Mouse (Mus musculus): ENCODE data around the gene Dad1.

Dad1 gene

DNA sequence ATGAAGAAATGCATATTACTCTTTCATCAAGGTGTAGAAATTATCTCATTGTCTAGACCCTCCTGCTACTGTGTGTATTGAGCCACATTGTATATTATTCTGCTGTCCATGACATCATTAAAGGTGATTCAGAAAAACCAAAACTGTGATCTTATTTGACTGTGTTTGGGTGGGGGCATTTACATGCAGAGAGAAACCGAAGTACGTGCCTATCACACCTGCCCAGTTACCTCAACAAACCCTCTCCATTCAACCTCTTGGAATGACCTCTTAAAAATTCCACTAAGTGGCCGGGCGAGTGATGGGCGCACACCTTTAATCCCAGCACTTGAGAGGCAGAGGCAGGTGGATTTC is 29.9 kb downstream of the Dad1 start:
- DNase-seq, result no peak

DNA sequence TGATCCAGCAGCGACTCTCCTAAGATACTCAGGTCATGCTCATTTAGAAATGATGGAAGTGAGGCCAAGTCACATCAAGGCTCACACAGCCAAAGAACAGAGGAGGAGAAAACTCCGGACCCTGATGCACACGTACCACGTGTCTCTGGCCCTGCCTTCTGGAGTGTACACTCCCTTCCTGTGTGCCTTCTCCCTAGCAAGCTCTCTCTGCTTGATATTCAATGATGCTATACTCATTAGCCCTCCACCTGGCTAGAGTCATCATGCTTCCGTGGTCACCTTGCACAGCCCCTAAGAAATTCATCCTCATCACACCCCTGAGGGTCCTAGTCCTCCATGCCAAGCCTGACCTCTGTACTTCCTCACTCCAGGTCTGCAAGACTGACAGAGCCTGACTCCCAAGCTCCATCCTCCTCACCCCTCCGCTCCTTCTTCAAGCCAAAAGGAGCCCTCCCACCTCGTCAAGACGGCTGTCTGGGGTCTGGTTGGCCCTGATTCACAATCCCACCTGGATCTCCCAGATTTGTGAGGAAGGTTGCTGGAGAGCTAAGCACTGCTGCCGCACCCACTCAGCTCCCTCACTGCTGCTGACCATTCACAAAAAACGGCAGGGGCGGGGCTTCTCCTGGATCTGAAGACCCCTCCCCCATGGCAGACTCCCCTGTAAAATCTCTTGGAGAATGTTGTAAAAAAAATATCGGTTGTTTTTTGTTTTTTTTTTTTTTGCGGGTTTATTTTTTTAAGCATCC is 30.4 kb downstream of the Dad1 start:
- DNase-seq, result no peak

DNA sequence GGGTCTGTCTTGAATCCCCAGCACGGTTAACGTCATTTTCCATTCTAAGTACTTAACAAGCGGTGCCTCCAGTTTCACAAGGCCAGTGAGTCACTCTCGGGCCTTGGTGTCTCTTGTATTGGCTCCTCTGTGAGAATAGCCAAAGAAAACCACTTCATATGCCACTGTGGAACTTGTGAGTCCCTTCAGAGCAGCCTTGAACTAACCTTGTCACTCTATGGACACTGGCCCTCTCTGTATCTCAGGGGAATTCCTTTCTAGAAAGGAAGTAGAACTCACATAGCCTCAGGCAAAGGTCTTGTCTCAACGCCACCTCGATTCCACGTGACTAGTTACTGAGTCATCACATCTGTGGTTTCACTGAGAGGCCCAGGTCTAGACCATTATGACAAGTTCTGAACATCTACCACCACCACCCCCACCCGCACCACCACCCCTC is 31.6 kb downstream of the Dad1 start:
- no peak for DNase-seq

DNA sequence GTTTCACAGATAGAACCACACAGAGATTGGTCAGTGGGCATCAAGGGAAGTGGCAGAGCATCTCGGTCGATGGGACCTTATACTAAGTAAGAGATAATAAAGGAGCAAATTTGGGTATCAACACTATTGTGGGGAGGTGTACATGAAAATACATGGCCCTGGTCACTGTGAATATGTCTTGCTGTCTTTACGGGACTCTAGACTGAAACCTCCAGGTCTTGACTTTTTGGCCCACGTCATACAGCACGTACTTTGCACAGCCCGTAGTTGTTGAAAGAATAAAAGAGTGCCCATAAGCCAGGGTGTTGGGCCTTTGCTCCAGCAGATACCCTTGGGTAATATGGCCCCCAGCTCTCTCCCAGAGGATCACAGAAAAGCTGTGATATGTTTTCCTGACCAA is 32.3 kb downstream of the Dad1 start:
- DNase-seq, result no peak

DNA sequence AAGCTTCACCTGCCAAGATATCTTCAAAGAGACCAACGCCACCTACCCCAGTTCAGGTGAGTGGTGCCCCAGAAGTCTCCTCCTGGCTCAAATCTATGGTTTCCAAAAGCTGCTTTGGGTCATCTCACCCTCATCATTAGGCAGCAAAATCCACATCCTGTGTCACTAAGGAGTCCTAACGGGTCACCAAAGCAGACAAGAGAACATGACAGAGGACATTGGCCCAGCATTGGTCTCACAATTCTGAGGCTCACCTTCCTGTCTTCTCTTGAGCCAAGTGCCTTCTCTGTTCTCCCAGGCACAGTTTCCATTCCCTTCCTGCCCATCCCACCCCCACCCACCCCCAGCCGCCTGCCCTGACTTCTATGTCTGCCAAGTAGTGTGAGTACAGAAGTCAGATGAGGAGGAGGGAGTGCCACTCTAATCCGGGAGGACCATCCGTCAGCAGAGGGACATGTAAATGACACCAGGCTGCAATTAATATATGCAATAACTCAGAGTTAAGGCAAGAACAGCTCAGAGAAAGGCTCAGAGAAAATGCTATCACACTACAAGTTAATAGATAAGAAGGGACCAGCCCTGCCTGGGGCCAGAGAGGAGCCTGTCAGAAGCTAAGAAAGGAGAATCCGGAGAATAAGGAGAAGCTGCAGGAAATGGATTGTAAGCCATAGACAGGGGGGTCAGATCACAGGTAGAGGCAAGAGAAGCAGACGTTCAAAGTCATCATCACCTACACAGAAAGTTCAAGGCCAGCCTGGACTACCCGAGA is 33.0 kb downstream of the Dad1 start:
- no peak for DNase-seq

DNA sequence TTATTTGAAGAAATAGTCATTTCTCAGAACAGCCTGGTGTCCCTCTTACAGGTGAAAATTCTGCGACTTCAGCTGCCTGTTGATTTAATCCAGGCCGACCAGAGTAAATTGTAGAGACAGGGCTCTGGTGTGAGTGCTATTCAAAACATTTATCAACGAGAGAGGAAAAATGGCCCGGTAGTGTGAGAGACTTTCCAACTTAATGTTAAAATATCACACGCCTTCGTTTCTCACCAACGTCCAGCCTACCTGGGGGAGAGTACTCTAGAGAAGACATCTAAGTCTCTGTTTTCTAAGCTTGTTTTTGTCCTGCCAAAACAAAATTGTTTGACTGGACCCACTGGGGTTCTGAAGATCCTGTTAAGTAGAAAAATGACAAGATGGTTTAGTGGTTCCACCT is 34.1 kb downstream of the Dad1 start:
- no peak for DNase-seq

DNA sequence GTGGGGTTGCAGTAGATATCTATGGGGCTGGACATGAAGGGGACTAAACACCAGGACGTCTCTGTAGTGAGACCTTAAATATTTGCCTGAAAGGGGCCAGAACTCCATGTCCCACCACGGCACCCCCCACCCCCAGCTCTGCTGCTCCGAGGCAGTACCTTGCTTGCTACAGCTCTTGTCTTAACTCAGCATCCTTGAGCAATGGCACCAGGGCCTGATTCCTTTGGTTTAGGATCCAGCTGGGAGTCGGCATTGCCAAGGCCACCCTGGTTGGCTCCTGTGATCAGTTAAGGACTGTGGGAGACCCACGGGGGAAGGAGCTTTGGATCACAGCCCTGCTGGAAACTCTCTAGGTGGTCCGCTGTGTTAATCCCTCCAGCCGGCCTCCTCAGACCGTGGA is 34.6 kb downstream of the Dad1 start:
- no peak for DNase-seq

DNA sequence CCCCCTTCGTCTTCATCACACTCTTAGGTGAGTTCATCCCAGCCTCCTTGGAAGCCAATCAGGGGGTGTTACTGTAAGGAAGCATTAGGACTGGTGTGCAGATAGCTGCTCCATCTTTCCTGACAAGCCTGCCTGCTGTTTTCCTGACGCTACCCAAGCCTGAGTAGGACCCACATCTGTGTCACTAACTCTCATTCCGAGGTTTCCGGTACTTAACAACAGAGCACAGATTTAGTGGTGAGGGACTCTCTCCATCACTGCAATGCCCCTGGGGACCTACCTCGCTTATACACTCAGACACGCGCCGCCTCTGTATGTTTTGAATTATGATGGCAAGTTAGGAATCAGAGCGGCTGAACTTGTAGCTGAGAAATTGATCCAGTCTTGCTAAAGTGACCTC is 35.2 kb downstream of the Dad1 start:
- no peak for DNase-seq

DNA sequence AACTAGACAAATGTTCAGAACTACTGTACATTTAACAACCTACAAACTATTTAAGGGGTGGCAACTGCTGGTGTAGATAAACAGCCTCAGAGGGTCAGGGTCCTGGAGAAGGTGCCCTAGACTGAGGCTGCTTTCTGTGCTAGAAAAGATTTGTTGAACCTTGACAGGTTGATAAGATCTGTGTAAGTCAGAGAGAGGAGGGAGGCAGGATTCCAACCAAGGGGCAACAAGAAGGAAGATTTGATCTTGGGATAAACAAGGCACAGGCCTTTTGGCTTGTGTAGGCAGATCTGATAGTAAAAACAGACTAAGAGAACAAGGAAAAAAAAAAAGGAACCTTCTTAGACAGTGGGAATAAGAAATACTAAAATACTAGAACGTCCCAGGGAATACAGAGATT is 35.7 kb downstream of the Dad1 start:
- DNase-seq, result no peak

DNA sequence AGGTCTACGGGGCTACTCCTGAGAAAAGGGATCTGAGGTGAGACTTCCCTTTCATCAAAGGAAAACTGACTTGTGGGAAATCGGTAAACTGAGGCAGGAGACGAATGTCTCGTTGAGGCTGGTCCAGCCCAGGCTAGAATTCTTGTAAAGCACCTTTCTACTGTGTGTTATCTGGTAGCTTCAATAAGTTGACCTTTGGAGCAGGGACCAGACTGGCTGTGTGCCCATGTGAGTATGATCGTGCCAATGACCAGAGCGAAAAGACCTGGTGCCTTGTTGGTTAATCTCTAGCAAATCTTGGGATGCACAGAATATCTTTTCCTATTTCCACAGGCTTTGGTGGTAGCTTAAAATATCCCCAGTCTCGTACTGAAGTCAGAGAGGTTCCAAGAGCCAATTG is 37.8 kb downstream of the Dad1 start:
- DNase-seq, result no peak

DNA sequence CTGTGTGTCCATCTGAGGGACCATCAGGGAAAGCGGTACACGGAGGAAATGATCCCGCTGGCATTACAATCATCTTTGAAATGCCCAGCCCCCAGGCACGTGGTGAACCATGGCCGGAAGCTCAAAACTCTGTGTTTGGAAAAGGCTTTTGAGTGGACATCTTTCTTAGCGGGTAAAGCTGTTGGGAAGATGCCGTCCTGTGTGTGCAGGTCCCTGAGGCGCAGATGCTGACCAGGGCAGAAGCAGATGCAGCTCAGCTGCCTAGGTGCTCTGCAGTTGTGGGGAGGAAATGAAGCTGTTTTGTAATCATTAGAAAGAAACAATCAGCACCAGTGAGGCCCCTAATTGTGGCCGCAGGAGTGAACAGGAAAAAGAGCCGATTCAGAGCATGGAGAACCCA is 39.0 kb downstream of the Dad1 start:
- DNase-seq, result no peak

DNA sequence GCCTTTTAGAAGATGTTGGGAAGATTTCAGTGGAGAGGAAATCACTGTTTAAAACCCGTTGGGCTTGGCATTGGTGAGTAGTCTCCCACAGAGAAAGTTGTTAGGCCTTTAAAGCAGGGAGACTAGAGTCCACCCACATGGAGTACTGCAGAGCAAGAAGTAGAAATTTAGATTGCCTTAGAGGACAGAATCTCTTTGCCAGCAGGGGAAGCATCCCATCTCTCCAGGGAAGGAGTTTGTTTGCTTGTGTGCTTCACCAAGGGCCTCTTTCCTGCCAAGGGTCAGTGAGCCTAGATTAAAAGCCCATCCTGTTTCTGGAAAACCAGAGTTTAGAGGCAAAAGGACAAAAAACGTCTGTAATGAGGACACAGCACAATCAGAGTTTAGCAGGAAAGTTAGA is 39.4 kb downstream of the Dad1 start:
- no peak for DNase-seq

DNA sequence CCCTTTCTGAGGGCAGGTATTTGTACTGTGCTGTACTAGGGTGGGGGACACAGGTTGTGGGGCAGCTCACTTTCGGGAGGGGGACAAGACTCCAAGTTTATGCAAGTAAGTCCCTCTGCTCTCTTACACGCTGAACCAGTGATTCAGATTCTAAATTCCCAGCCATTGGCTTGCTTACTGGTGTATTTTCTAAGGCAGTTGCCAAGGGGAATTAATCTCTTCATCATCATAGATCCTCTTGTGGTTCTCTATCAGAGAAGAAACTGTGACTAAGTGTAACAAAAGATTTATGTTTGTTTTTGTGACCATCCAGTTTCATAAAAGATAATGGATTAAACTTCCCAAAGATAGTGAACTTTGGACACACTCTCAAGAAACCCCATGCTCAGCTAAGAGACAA is 40.2 kb downstream of the Dad1 start:
- no peak for DNase-seq

DNA sequence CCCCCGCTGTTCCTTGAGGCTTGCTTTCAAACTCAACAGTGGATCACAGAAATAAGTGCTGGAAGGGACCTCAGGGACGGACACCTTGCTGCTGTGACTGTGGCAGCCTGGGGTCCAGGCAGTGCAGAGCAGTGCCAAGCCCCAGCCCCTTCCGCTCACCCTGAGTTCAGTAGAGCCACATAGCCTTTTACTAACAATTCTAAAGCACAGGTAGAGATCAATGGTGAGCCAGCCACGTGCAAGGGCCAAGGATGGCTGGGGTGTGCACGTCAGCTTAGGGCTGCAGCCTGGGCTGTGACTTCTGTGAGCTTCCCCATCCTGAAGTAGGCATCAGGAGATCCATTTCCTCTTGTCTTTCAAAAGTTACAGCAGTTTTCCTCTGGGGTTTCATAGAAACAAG is 42.1 kb downstream of the Dad1 start:
- DNase-seq, result no peak

DNA sequence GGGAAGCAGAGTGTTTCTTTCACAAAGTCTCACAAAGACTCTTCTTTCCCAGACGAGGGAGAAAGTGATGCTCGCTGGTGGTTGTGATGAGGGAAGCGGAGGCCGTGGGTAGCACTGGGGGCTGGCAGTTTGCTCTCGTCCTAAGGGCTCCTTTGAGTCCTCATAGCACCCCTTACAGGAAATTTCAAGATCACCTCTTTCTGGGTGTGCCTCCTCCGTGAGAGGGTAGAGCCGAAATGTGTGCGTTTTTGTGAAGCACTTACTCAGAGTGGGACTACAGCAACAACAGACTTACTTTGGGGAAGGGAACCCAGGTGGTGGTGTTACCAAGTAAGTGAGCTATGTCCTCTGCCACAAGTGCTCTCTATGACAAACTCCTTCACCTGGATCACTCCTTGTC is 42.7 kb downstream of the Dad1 start:
- no peak for DNase-seq

DNA sequence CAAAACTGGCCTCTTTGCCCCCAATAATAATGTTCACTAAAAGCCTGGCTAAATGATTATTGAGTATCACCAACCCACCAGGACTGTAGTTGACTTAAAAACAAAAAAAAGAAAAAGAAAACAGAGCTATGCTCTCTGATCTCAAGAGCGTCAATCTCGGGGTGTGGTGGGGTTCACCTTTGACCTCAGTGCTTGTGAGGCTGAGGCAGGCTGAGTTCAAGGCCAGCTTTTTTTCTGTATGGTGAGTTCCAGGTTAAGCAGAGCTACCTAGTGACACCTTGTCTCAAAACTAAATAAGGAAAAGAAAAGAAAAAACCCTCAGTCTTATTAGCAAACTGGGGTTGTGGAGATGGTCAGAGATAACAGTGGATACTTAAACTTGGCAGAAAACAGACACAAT is 43.5 kb downstream of the Dad1 start:
- no peak for DNase-seq

DNA sequence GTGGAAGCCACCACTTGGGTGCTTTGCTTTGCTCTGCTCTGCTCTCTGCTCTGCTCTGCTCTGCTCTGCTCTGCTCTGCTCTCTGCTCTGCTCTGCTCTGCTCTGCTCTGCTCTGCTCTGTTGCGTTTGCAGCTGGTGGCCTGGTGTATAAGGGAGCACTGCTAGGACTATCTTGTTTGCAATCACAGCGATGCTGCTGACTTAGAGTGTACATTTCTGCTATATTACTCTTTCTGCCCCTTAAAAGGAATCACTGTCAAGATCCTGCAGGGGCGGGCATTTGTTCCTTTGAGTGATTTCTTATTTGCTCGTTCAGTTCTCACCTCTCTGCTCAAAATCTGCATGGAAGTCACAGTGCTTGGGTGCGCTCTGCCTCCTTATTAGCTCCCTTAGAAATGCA is 44.0 kb downstream of the Dad1 start:
- DNase-seq, result no peak

DNA sequence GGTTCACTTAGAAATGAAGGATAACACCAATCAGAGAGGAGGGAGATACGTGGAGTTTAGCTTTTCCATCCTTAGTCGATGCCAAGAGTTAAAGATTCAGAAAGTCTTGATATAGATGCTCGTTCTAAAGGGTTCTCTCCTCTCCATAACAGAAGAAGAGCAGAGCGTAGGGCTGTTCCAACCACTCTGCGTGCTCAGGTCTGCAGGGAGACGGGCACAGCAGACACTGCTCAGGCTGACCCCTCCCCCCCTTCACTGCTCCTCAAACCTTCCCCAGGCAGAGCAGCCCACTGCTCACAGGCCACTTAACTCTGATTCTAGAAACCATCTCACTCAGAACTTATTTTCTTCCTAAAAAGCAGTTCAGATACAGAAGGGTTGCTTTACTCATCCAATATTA is 45.2 kb downstream of the Dad1 start:
- no peak for DNase-seq

DNA sequence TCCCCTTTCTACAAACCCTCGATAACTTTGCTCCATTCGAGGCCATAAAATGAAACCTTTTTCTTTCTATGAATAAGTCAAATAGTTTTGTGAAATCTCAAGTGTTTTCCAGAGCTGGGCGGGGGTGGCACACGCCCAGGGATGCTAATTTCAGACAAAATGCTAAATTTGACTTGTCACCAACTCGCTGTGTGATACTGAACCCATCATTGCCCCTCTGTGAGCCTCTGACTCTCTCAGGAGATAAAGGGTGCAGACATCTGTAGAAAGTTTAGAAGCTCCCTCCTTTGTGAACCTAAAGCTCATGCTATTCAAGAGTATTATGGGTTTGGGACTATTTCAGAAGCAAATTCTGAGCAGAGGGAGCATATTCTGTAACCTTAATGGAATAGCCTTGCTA is 46.0 kb downstream of the Dad1 start:
- no peak for DNase-seq

DNA sequence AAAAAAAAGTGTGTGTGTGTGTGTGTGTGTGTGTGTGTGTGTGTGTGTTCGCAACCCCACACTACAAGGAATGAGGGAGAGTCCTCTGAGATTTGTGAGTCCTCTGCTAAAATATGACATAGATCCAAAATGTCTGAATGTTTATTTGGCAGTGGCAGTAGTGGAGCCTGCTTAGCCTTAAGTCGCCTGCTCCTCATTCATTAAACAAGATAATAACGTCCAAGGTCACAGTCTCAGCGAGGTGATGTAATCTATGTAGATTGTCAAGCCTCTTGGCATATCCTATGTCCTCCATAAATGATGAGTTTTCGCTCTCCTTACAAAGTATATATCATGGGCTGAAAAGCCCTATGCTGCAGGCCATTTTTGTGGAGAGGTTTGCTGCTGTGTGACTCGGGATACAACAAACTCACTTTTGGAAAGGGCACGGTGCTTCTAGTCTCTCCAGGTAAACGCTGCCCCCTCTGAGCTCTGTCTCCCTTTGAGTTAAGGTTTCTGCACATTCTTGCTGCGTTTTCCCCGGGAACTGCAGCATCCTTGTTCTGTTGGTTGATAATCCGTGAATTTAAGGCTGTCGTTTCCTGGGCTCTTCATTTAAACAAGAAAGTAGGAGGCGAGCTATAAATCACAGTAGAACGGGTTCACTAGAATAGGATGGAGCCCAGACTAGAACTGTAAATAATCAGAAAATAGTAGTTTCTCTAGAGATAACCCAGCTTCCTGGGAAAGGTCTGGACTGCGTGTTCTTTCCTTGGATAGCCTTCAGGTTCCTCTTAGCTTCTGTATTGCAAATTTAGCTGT is 47.0 kb downstream of the Dad1 start:
- no peak for DNase-seq

DNA sequence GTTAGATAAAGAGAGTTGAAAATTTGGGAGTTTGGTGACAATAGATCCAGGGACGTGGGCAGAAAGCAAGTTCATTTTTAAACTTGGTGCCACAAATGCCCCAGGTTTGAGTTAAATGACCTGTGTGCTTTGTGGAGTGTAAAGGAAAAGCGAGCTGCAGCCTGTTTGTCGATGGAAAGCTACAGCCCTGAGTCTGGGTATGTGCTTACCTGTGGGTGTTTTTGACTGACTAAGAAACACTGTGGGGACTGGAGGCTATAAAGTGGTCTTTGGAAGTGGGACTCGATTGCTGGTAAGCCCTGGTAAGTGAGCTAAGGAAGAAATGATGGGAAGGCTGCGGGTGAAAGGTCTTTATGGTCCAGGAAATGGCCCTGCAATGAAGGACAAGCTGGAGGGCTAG is 47.6 kb downstream of the Dad1 start:
- DNase-seq, result no peak

DNA sequence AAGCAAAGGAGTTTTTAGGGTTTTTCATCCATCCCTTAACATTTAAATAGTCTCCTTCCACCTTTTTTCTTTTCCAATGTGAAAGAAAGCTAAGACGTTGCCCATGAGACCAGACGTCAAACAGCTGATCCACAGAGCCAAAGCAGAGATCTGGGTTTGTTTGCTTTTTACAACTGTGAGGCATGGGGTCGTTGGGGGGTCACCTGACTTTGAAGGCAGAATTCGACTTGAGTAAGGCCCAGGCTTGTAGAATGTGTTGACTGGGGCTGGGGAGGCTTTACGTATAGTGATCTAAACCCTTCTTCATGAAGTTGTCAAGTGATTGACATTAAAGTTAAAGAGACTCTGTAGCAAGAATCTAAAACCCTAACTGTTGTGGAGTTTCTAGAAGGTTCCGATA is 48.0 kb downstream of the Dad1 start:
- DNase-seq, result no peak

DNA sequence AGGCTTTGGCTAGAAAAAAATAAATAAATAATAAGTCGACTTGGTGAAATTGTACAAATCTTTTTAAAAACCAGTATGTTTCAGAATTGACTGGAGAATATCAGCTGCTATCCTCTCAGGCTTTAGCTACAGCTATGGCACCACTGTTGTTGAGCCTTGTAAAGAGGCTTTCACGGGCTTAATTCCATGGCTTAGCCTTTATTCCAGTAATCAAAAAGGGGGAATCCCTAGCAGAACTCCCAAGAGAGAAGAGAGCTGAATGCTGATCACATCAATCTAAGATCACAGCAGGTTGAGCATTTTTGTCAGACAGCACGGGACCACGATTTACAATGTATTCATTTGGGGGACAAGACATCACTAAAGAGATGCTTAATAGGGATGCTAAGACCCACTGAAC is 49.1 kb downstream of the Dad1 start:
- no peak for DNase-seq

DNA sequence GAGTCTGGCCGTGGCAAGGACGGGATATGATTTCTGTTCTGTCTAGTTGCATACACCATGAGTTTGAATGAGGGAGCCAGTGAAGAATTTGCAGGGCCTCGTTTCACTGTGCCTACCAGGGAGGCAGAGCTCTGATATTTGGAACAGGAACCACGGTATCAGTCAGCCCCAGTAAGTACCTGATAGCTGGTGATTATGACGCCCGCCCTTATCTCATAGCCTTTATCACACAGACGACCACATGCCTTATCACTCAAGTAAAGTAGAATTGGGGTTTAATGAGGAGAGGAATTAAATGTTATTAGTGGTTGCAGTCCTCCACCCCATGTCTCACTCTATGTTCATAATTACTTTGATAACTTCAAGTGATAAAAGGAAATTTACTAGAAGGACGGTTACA is 49.6 kb downstream of the Dad1 start:
- DNase-seq, result no peak
